Mouse (Mus musculus): ENCODE results near the gene Chd4. TPM values are rescaled to one million over a fixed set of nuclear protein-coding genes. Genes with fewer than 3 reads are reported as not detected.

Chd4 gene
- 75.2 TPM for polyA plus RNA-seq (2014; fragmentation: Illumina TruSeq; extraction: RNeasy Lipid Tissue Mini Kit (QIAGEN cat#74804); ENCODE audit: low read depth, low replicate concordance)

GRCm38 (mm10) chr6:125095391-125096278 is at the start of gene Chd4:
Gene Chd4 (plus strand): TSS chr6:125095981.

GRCm38 (mm10) chr6:125049678-125050077 is 46.1 kb upstream of the Chd4 start, which contains the start of gene Acrbp:
Gene Acrbp (plus strand): TSS chr6:125049689.

DNA sequence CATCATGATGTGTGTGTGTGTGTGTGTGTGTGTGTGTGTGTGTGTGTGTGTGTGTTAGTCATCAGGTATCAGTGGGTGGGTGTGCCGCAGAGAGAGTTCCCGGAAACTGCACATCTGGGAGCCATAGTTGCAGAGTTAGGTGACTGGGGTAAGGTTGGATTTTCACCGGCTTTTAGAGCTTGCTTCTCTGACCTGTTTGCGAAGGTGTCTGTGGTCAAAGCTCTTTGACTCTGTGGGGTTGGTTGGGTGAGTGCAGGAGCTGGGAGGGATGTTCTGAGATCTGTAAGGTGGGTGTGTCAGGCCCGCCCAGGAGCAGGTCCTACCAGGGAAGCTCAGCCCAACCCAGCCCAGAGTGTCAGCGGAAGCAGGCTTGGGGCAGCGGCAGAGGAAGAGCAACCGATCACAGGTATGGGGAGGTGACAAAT is 28.2 kb upstream of the Chd4 start, which contains the start of gene Lpar5:
TSS of gene Lpar5 (plus strand) at position 350 of the 425 bp plus-strand sequence.

GRCm38 (mm10) chr6:125131302-125132156 is 35.7 kb downstream of the Chd4 start, which contains the start of gene Nop2:
Gene Nop2 (plus strand): TSS chr6:125131909.

GRCm38 (mm10) chr6:125145001-125145400 is 49.2 kb downstream of the Chd4 start, which contains the start of gene Iffo1:
Gene Iffo1 (plus strand): TSS chr6:125145241.

GRCm38 (mm10) chr6:125166051-125166751 is 70.4 kb downstream of the Chd4 start, which contains the start of gene Gapdh:
Gene Gapdh (minus strand): TSS chr6:125166467.

Other genes with a start within 250 kb of the Chd4 start
- gene P3h3, start 238.2 kb upstream of the Chd4 start, polyA plus RNA-seq (2014; fragmentation: Illumina TruSeq; extraction: RNeasy Lipid Tissue Mini Kit (QIAGEN cat#74804); ENCODE audit: low read depth, low replicate concordance), result 0.93 TPM
- gene Gpr162, start 232.0 kb upstream of the Chd4 start, polyA plus RNA-seq (2014; fragmentation: Illumina TruSeq; extraction: RNeasy Lipid Tissue Mini Kit (QIAGEN cat#74804); ENCODE audit: low read depth, low replicate concordance), result not detected
- gene Cd4, start 207.8 kb upstream of the Chd4 start, polyA plus RNA-seq (2014; fragmentation: Illumina TruSeq; extraction: RNeasy Lipid Tissue Mini Kit (QIAGEN cat#74804); ENCODE audit: low read depth, low replicate concordance), result 0.29 TPM
- gene Lag3, start 184.3 kb upstream of the Chd4 start, polyA plus RNA-seq (2014; fragmentation: Illumina TruSeq; extraction: RNeasy Lipid Tissue Mini Kit (QIAGEN cat#74804); ENCODE audit: low read depth, low replicate concordance), result 0.29 TPM
- gene Ptms, start 175.9 kb upstream of the Chd4 start, polyA plus RNA-seq (2014; fragmentation: Illumina TruSeq; extraction: RNeasy Lipid Tissue Mini Kit (QIAGEN cat#74804); ENCODE audit: low read depth, low replicate concordance), result 243 TPM
- gene Mlf2, start 164.6 kb upstream of the Chd4 start, polyA plus RNA-seq (2014; fragmentation: Illumina TruSeq; extraction: RNeasy Lipid Tissue Mini Kit (QIAGEN cat#74804); ENCODE audit: low read depth, low replicate concordance), result 12.2 TPM
- 32.9 TPM for gene Cops7a, start 130.4 kb upstream of the Chd4 start, polyA plus RNA-seq (2014; fragmentation: Illumina TruSeq; extraction: RNeasy Lipid Tissue Mini Kit (QIAGEN cat#74804); ENCODE audit: low read depth, low replicate concordance)
- gene Pianp, start 99.3 kb upstream of the Chd4 start, polyA plus RNA-seq (2014; fragmentation: Illumina TruSeq; extraction: RNeasy Lipid Tissue Mini Kit (QIAGEN cat#74804); ENCODE audit: low read depth, low replicate concordance), result not detected
- 17.4 TPM for gene Zfp384, start 86.8 kb upstream of the Chd4 start, polyA plus RNA-seq (2014; fragmentation: Illumina TruSeq; extraction: RNeasy Lipid Tissue Mini Kit (QIAGEN cat#74804); ENCODE audit: low read depth, low replicate concordance)
- 18.3 TPM for gene Ing4, start 56.2 kb upstream of the Chd4 start, polyA plus RNA-seq (2014; fragmentation: Illumina TruSeq; extraction: RNeasy Lipid Tissue Mini Kit (QIAGEN cat#74804); ENCODE audit: low read depth, low replicate concordance)
- not detected for gene Acrbp, start 46.3 kb upstream of the Chd4 start, polyA plus RNA-seq (2014; fragmentation: Illumina TruSeq; extraction: RNeasy Lipid Tissue Mini Kit (QIAGEN cat#74804); ENCODE audit: low read depth, low replicate concordance)
- not detected for gene Lpar5, start 28.1 kb upstream of the Chd4 start, polyA plus RNA-seq (2014; fragmentation: Illumina TruSeq; extraction: RNeasy Lipid Tissue Mini Kit (QIAGEN cat#74804); ENCODE audit: low read depth, low replicate concordance)
- 2.2 TPM for gene Nop2, start 35.9 kb downstream of the Chd4 start, polyA plus RNA-seq (2014; fragmentation: Illumina TruSeq; extraction: RNeasy Lipid Tissue Mini Kit (QIAGEN cat#74804); ENCODE audit: low read depth, low replicate concordance)
- gene Iffo1, start 49.3 kb downstream of the Chd4 start, polyA plus RNA-seq (2014; fragmentation: Illumina TruSeq; extraction: RNeasy Lipid Tissue Mini Kit (QIAGEN cat#74804); ENCODE audit: low read depth, low replicate concordance), result 3.0 TPM
- gene Gapdh, start 70.5 kb downstream of the Chd4 start, polyA plus RNA-seq (2014; fragmentation: Illumina TruSeq; extraction: RNeasy Lipid Tissue Mini Kit (QIAGEN cat#74804); ENCODE audit: low read depth, low replicate concordance), result 113 TPM
- 3.8 TPM for gene Ncapd2, start 95.7 kb downstream of the Chd4 start, polyA plus RNA-seq (2014; fragmentation: Illumina TruSeq; extraction: RNeasy Lipid Tissue Mini Kit (QIAGEN cat#74804); ENCODE audit: low read depth, low replicate concordance)
- gene Mrpl51, start 95.8 kb downstream of the Chd4 start, polyA plus RNA-seq (2014; fragmentation: Illumina TruSeq; extraction: RNeasy Lipid Tissue Mini Kit (QIAGEN cat#74804); ENCODE audit: low read depth, low replicate concordance), result 150 TPM
- 26.8 TPM for gene Vamp1, start 119.6 kb downstream of the Chd4 start, polyA plus RNA-seq (2014; fragmentation: Illumina TruSeq; extraction: RNeasy Lipid Tissue Mini Kit (QIAGEN cat#74804); ENCODE audit: low read depth, low replicate concordance)
- gene Tapbpl, start 135.9 kb downstream of the Chd4 start, polyA plus RNA-seq (2014; fragmentation: Illumina TruSeq; extraction: RNeasy Lipid Tissue Mini Kit (QIAGEN cat#74804); ENCODE audit: low read depth, low replicate concordance), result 2.8 TPM
- gene Cd27, start 141.0 kb downstream of the Chd4 start, polyA plus RNA-seq (2014; fragmentation: Illumina TruSeq; extraction: RNeasy Lipid Tissue Mini Kit (QIAGEN cat#74804); ENCODE audit: low read depth, low replicate concordance), result not detected
- not detected for gene Tuba3a, start 190.1 kb downstream of the Chd4 start, polyA plus RNA-seq (2014; fragmentation: Illumina TruSeq; extraction: RNeasy Lipid Tissue Mini Kit (QIAGEN cat#74804); ENCODE audit: low read depth, low replicate concordance)
- gene Ltbr, start 217.9 kb downstream of the Chd4 start, polyA plus RNA-seq (2014; fragmentation: Illumina TruSeq; extraction: RNeasy Lipid Tissue Mini Kit (QIAGEN cat#74804); ENCODE audit: low read depth, low replicate concordance), result 0.99 TPM
- 0.23 TPM for gene Scnn1a, start 224.7 kb downstream of the Chd4 start, polyA plus RNA-seq (2014; fragmentation: Illumina TruSeq; extraction: RNeasy Lipid Tissue Mini Kit (QIAGEN cat#74804); ENCODE audit: low read depth, low replicate concordance)

Data from adrenal gland, adult 10 weeks (tissue).